Mouse (Mus musculus) heart, embryonic 11.5 days (tissue): ENCODE results near the gene Ntn1. TPM values are rescaled to one million over a fixed set of nuclear protein-coding genes. Genes with fewer than 3 reads are reported as not detected.

Source experiments
- ATAC-seq: fragments of 200-750 bp; cut with Nextera tagmentation; replicated peaks from 2 replicates; pipeline ENCODE4 v1.8.0; 2017; ENCODE audit warnings: moderate library complexity; ENCODE audit not compliant: insufficient number of reproducible peaks, low FRiP score, low TSS enrichment
- H3K27ac ChIP-seq: fragments of 300-500 bp; sonication (generic); 2 replicates; pipeline ENCODE4 v1.5.1; 2014; ENCODE audit warnings: mild to moderate bottlenecking, low read depth, low read length
- H3K27me3 ChIP-seq: fragments of 300-500 bp; sonication (generic); 2 replicates; pipeline ENCODE4 v1.6.1; 2014; ENCODE audit warnings: mild to moderate bottlenecking, low read length, mixed read lengths; ENCODE audit not compliant: control insufficient read depth, insufficient read depth
- H3K36me3 ChIP-seq: fragments of 300-500 bp; sonication (generic); 2 replicates; pipeline ENCODE4 v1.6.1; 2014; ENCODE audit warnings: mild to moderate bottlenecking, low read length, moderate library complexity, mixed read lengths; ENCODE audit not compliant: control insufficient read depth, insufficient read depth
- H3K4me1 ChIP-seq: fragments of 300-500 bp; sonication (generic); 2 replicates; pipeline ENCODE4 v1.6.1; 2014; ENCODE audit warnings: low read length; ENCODE audit not compliant: control insufficient read depth, insufficient read depth
- H3K4me2 ChIP-seq: fragments of 300-500 bp; sonication (generic); 2 replicates; pipeline ENCODE4 v1.6.1; 2014; ENCODE audit warnings: mild to moderate bottlenecking, moderate library complexity
- H3K4me3 ChIP-seq: fragments of 300-500 bp; sonication (generic); 2 replicates; pipeline ENCODE4 v1.5.1; 2014; ENCODE audit warnings: low read depth, low read length
- H3K9ac ChIP-seq: fragments of 300-500 bp; sonication (generic); 2 replicates; pipeline ENCODE4 v1.6.1; 2014; ENCODE audit warnings: mild to moderate bottlenecking, low read depth, low read length, moderate library complexity
- H3K9me3 ChIP-seq: fragments of 300-500 bp; sonication (generic); replicated peaks from 2 replicates; pipeline ENCODE4 v1.6.1; 2016; ENCODE audit warnings: low read length; ENCODE audit not compliant: control insufficient read depth
- WGBS: fragments of 180-500 bp; shearing (Covaris S2); extraction: QIAGEN DNeasy Blood & Tissue Kit; methylation state at CpG from one replicate; pipeline ENCODE4 v1.1.7; 2014; ENCODE audit not compliant: insufficient replicate concordance; 5-methylcytosine and 5-hydroxymethylcytosine counted together
- polyA plus RNA-seq: library from polyadenylated mRNA; unstranded; fragments of >200 nt; fragmentation: Nextera tagmentation; extraction: Ambion mirVana; gene quantifications from 2 replicates; pipeline ENCODE4 v1.2.1, GENCODE M21; 2014

Ntn1 gene
- polyA plus RNA-seq, 1 experiment from 2014 or later, result 6.8 TPM

DNA sequence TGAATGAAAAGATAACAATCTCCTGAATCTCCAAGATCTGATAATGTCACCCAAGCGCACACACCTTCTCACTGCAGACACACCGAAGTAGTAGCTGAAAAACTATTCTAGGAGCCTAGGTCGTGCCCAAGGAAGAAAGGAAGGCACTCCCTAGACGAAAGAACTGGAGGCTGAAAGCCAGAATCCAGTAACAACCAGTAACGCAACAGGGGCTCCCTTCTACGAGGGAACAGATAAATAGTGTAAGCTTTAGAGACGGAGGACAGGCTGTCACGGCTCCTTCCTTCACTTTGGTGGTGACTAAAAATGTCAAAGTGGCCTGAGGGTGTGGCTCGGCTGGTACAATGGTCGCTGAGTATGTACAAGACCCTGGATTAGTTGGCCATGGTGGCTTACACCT, 198.1 kb downstream of the Ntn1 start:
- Histone ChIP-seq H3K4me2 (no peak overlapping the region), H3K27me3 (no peaks in the 10 kb centered on the region), H3K9me3 (no peaks in the 10 kb centered on the region), H3K36me3 (no peaks in the 10 kb centered on the region), H3K9ac (no peak overlapping the region), H3K27ac (no peak overlapping the region), H3K4me1 (peaks cover 17% of the 10 kb centered on the region; the same call in 1 of the 2 replicates), H3K4me3 (no peak overlapping the region)
- 47% methylated on average over 10 of the region's 10 CpGs for WGBS
- no peak for ATAC-seq

- H3K4me3 ChIP-seq, result no peak overlapping the region
- H3K4me2 ChIP-seq, result no peak overlapping the region
- 74% methylated on average over 10 of the region's 10 CpGs for WGBS
- no peak overlapping the region for H3K9ac ChIP-seq
- no peaks in the 10 kb centered on the region for H3K27me3 ChIP-seq
- no peak overlapping the region for H3K27ac ChIP-seq
- no peaks in the 10 kb centered on the region for H3K36me3 ChIP-seq
- no peak for ATAC-seq
- no peaks in the 10 kb centered on the region for H3K9me3 ChIP-seq
- H3K4me1 ChIP-seq, result peaks cover 17% of the 10 kb centered on the region; the same call in 1 of the 2 replicates
Observed at GRCm38 (mm10) chr11:68201811-68202459, 198.7 kb downstream of the Ntn1 start.

- H3K27ac ChIP-seq, result no peak overlapping the region
- no peak overlapping the region for H3K4me2 ChIP-seq
- H3K9me3 ChIP-seq, result no peaks in the 10 kb centered on the region
- no peaks in the 10 kb centered on the region for H3K36me3 ChIP-seq
- no peak for ATAC-seq
- peaks cover 19% of the 10 kb centered on the region for H3K4me1 ChIP-seq
- no peak overlapping the region for H3K4me3 ChIP-seq
- H3K27me3 ChIP-seq, result no peaks in the 10 kb centered on the region
- WGBS, result 74% methylated on average over 1 of the region's 1 CpGs
- no peak overlapping the region for H3K9ac ChIP-seq
Observed at GRCm38 (mm10) chr11:68201063-68201462, 199.6 kb downstream of the Ntn1 start.

- H3K27me3 ChIP-seq, result no peaks in the 10 kb centered on the region
- ATAC-seq, result no peak
- WGBS, result 85% methylated on average over 4 of the region's 4 CpGs
- no peak overlapping the region for H3K4me2 ChIP-seq
- H3K4me3 ChIP-seq, result no peak overlapping the region
- no peaks in the 10 kb centered on the region for H3K9me3 ChIP-seq
- no peak overlapping the region for H3K27ac ChIP-seq
- no peaks in the 10 kb centered on the region for H3K36me3 ChIP-seq
- H3K9ac ChIP-seq, result no peak overlapping the region
- H3K4me1 ChIP-seq, result peaks cover 25% of the 10 kb centered on the region
Observed at GRCm38 (mm10) chr11:68200500-68200899, 200.1 kb downstream of the Ntn1 start.

- Histone ChIP-seq H3K4me2 (no peak overlapping the region), H3K27ac (no peak overlapping the region), H3K9me3 (no peaks in the 10 kb centered on the region), H3K4me1 (peaks cover 27% of the 10 kb centered on the region), H3K4me3 (no peak overlapping the region), H3K27me3 (no peaks in the 10 kb centered on the region), H3K36me3 (no peaks in the 10 kb centered on the region), H3K9ac (no peak overlapping the region)
- ATAC-seq, result no peak
- WGBS, result 35% methylated on average over 10 of the region's 10 CpGs
Observed at GRCm38 (mm10) chr11:68199801-68200423, 200.7 kb downstream of the Ntn1 start.

DNA sequence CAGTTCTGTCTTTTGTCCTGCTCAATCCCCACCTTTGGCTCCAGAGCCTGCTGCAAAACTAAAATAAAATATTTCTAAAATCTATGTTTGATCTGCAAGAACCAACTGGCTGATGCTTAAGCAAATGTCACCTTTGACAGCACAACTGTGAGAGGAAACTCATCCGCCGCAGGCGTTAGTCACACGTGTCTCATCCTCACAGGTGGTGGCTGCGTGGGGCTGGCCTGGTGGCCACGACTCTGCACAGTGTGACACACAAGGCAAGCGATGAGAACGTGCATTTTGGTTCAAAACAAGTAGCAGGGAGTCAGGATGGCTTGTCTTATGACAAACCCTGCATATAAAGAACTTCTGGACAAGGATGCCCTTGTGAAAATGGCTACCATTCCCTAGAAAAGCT, 201.5 kb downstream of the Ntn1 start:
- Histone ChIP-seq H3K9me3 (no peaks in the 10 kb centered on the region), H3K4me2 (no peak overlapping the region), H3K27me3 (no peaks in the 10 kb centered on the region), H3K27ac (no peak overlapping the region), H3K4me3 (no peak overlapping the region), H3K9ac (no peak overlapping the region), H3K4me1 (peaks cover 30% of the 10 kb centered on the region), H3K36me3 (no peaks in the 10 kb centered on the region)
- 61% methylated on average over 8 of the region's 8 CpGs for WGBS
- ATAC-seq, result no peak

DNA sequence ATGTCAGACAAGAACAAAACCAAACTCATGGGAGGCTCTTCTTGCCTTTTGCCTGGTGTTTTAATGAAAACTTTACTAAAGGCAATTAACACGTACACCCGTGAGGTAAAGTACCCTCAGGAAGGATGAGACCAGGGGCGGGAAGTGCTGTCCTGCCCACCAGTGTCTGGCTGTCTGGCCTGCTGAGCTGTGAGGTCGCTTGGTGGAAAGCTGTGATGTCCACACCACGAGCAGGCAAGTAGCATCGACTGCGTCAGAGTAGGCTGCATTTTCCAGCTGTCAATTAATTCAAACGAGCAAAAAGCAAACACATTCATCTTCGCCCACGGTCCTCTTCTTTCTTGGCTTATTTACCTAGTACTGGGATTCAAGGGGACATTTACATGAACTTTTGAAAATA, 201.9 kb downstream of the Ntn1 start:
- no peak for ATAC-seq
- Histone ChIP-seq H3K9ac (no peak overlapping the region), H3K27me3 (no peaks in the 10 kb centered on the region), H3K27ac (no peak overlapping the region), H3K4me1 (peaks cover 34% of the 10 kb centered on the region), H3K36me3 (no peaks in the 10 kb centered on the region), H3K4me3 (no peak overlapping the region), H3K4me2 (no peak overlapping the region), H3K9me3 (no peaks in the 10 kb centered on the region)
- 63% methylated on average over 10 of the region's 10 CpGs for WGBS

DNA sequence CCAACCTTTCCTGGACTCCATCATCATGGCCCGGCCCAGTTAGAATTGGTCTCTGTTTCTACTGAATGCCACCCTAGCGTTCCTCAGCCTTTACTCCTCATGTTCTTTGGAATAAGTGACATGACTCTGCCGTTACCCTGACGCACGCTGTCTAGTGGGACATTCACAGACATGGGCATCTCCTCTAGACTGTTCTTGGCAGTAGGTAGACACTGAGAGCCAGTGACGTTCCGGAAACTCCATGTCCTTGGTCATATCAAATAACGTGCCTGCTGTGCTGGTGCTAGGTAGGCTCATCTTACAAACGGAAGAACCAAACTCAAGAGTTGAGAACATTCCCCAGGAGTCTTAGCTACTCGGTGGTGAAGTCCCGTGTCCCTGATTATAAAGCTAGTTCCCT, 203.2 kb downstream of the Ntn1 start:
- Histone ChIP-seq H3K4me1 (peaks cover 30% of the 10 kb centered on the region), H3K27me3 (no peaks in the 10 kb centered on the region)
- 83% methylated on average over 11 of the region's 11 CpGs for WGBS

GRCm38 (mm10) chr11:68196566-68196965, 204.1 kb downstream of the Ntn1 start:
- no peak for ATAC-seq
- Histone ChIP-seq H3K9ac (no peak overlapping the region), H3K4me3 (no peak overlapping the region), H3K9me3 (no peaks in the 10 kb centered on the region), H3K36me3 (no peaks in the 10 kb centered on the region), H3K4me1 (peaks cover 28% of the 10 kb centered on the region), H3K27me3 (no peaks in the 10 kb centered on the region), H3K27ac (no peak overlapping the region), H3K4me2 (no peak overlapping the region)
- 74% methylated on average over 6 of the region's 6 CpGs for WGBS

More for the DNA sequence above, 203.2 kb downstream of the Ntn1 start:
- H3K9ac ChIP-seq, result no peak overlapping the region
- no peak for ATAC-seq
- H3K4me2 ChIP-seq, result no peak overlapping the region
- H3K4me3 ChIP-seq, result no peak overlapping the region
- no peak overlapping the region for H3K27ac ChIP-seq
- no peaks in the 10 kb centered on the region for H3K36me3 ChIP-seq
- no peaks in the 10 kb centered on the region for H3K9me3 ChIP-seq
